Mouse (Mus musculus): ENCODE measurements around the gene Mri1.

GRCm38 (mm10) chr8:84222566-84223165 is 34.5 kb downstream of the Mri1 start:
- no peak for TF ChIP-seq CTCF (conservative IDR thresholded peaks at IDR 0.05; ENCODE audit: low read length)
- no peak for TF ChIP-seq POU5F1 (IDR thresholded peaks at IDR 0.05; ENCODE audit: borderline replicate concordance, low read length)

Measured in E14TG2a.4 (cell line).